Mouse (Mus musculus) hindbrain, postnatal 0 days (tissue): ENCODE measurements at regions not wholly inside any gene's neighbourhood (a gene's known extent, or its start where the extent isn't known, plus 50 kb on each side); places are given as distances from the start of the nearest gene placed in this dataset.

Source experiments
- ATAC-seq: fragments of 200-750 bp; cut with Nextera tagmentation; 2 replicates; pipeline ENCODE4 v1.8.0; 2017; ENCODE audit warnings: mild to moderate bottlenecking, moderate TSS enrichment, moderate library complexity
- DNase-seq: peaks from one replicate; pipeline ENCODE4 v3.0.0-alpha.2; 2015; ENCODE audit warnings: low spot score
- H3K27ac ChIP-seq: fragments of 300-500 bp; sonication (generic); 2 replicates; pipeline ENCODE4 v1.5.1; 2014; ENCODE audit warnings: mild to moderate bottlenecking
- H3K27me3 ChIP-seq: fragments of 300-500 bp; sonication (generic); 2 replicates; pipeline ENCODE4 v1.6.1; 2014; ENCODE audit warnings: low read length, mixed read lengths; ENCODE audit not compliant: insufficient read depth
- H3K36me3 ChIP-seq: fragments of 300-500 bp; sonication (generic); 2 replicates; pipeline ENCODE4 v1.6.1; 2014; ENCODE audit warnings: low read length, mixed read lengths; ENCODE audit not compliant: insufficient read depth
- H3K4me1 ChIP-seq: fragments of 300-500 bp; sonication (generic); 2 replicates; pipeline ENCODE4 v1.6.1; 2014; ENCODE audit warnings: antibody characterized with exemption, low read length, mixed read lengths; ENCODE audit not compliant: insufficient read depth
- H3K4me2 ChIP-seq: fragments of 300-500 bp; sonication (generic); 2 replicates; pipeline ENCODE4 v1.6.1; 2014; ENCODE audit warnings: low read depth, mild to moderate bottlenecking, low read length, moderate library complexity, mixed read lengths
- H3K4me3 ChIP-seq: fragments of 300-500 bp; sonication (generic); 2 replicates; pipeline ENCODE4 v1.5.1; 2014; ENCODE audit warnings: low read length
- H3K9ac ChIP-seq: fragments of 300-500 bp; sonication (generic); replicated peaks from 2 replicates; pipeline ENCODE4 v1.6.1; 2014; ENCODE audit warnings: mild to moderate bottlenecking, low read length, moderate library complexity, mixed read lengths
- H3K9me3 ChIP-seq: fragments of 300-500 bp; sonication (generic); 2 replicates; pipeline ENCODE4 v1.6.1; 2016; ENCODE audit warnings: low read length, mixed read lengths
- CTCF ChIP-seq: IDR thresholded peaks from 2 replicates; pipeline ENCODE4 v1.5.1; 2016; ENCODE audit warnings: antibody characterized with exemption, control low read depth, low read depth
- WGBS: fragments of 180-500 bp; shearing (Covaris S2); extraction: QIAGEN DNeasy Blood & Tissue Kit; methylation state at CpG from one replicate; pipeline ENCODE4 v1.1.7; 2014; 5-methylcytosine and 5-hydroxymethylcytosine counted together

- TF ChIP-seq CTCF, result no peak
- Histone ChIP-seq H3K9ac (no peak overlapping the region), H3K27me3 (no peaks in the 10 kb centered on the region), H3K36me3 (no peaks in the 10 kb centered on the region), H3K9me3 (no peaks in the 10 kb centered on the region), H3K4me1 (no peaks in the 10 kb centered on the region), H3K4me3 (no peak overlapping the region), H3K27ac (no peak overlapping the region), H3K4me2 (no peak overlapping the region)
- WGBS, result 89% methylated on average over 3 of the region's 3 CpGs
- ATAC-seq (no peak), DNase-seq (no peak)
These were observed 50.1 kb upstream of the Cpm start for GRCm38 (mm10) chr10:117579210-117579609.

- H3K9ac ChIP-seq, result no peak overlapping the region
- H3K4me2 ChIP-seq, result no peak overlapping the region
- DNase-seq (no peak), ATAC-seq (no peak)
- H3K4me3 ChIP-seq, result no peak overlapping the region
- no peaks in the 10 kb centered on the region for H3K4me1 ChIP-seq
- TF ChIP-seq CTCF, result no peak
- no peaks in the 10 kb centered on the region for H3K9me3 ChIP-seq
- H3K36me3 ChIP-seq, result no peaks in the 10 kb centered on the region
- H3K27ac ChIP-seq, result no peak overlapping the region
- no peaks in the 10 kb centered on the region for H3K27me3 ChIP-seq
- 87% methylated on average over 4 of the region's 4 CpGs for WGBS
These were observed 50.6 kb upstream of the Cpm start for GRCm38 (mm10) chr10:117578696-117579146.

GRCm38 (mm10) chr10:117577970-117578695, 51.2 kb upstream of the Cpm start:
- no peak for TF ChIP-seq CTCF
- WGBS, result 93% methylated on average over 4 of the region's 4 CpGs
- Histone ChIP-seq H3K9me3 (no peaks in the 10 kb centered on the region), H3K4me3 (no peak overlapping the region), H3K27me3 (no peaks in the 10 kb centered on the region), H3K9ac (no peak overlapping the region), H3K4me2 (no peak overlapping the region), H3K27ac (no peak overlapping the region), H3K4me1 (no peaks in the 10 kb centered on the region), H3K36me3 (no peaks in the 10 kb centered on the region)
- ATAC-seq (no peak), DNase-seq (no peak)

GRCm38 (mm10) chr10:117576881-117577730, 52.2 kb upstream of the Cpm start:
- ATAC-seq (no peak), DNase-seq (no peak)
- H3K9ac ChIP-seq, result no peak overlapping the region
- WGBS, result 88% methylated on average over 8 of the region's 8 CpGs
- H3K4me1 ChIP-seq, result no peaks in the 10 kb centered on the region
- H3K4me2 ChIP-seq, result no peak overlapping the region
- H3K27me3 ChIP-seq, result no peaks in the 10 kb centered on the region
- no peak overlapping the region for H3K27ac ChIP-seq
- no peak for TF ChIP-seq CTCF
- H3K4me3 ChIP-seq, result no peak overlapping the region
- H3K9me3 ChIP-seq, result no peaks in the 10 kb centered on the region
- no peaks in the 10 kb centered on the region for H3K36me3 ChIP-seq

- no peak for ATAC-seq
- 88% methylated on average over 10 of the region's 10 CpGs for WGBS
These were observed 53.0 kb upstream of the Cpm start for GRCm38 (mm10) chr10:117576154-117576859.

GRCm38 (mm10) chr10:117575404-117576153, 53.7 kb upstream of the Cpm start:
- 53% methylated on average over 14 of the region's 14 CpGs for WGBS
- ATAC-seq (no peak), DNase-seq (no peak)
- Histone ChIP-seq H3K4me2 (no peak overlapping the region), H3K9ac (no peak overlapping the region), H3K27ac (no peak overlapping the region), H3K27me3 (no peaks in the 10 kb centered on the region), H3K36me3 (no peaks in the 10 kb centered on the region), H3K4me1 (no peaks in the 10 kb centered on the region), H3K9me3 (no peaks in the 10 kb centered on the region), H3K4me3 (no peak overlapping the region)
- TF ChIP-seq CTCF, result no peak

More at GRCm38 (mm10) chr10:117576154-117576859, 53.0 kb upstream of the Cpm start:
- no peak overlapping the region for H3K4me3 ChIP-seq
- H3K9ac ChIP-seq, result no peak overlapping the region
- H3K27me3 ChIP-seq, result no peaks in the 10 kb centered on the region
- H3K27ac ChIP-seq, result no peak overlapping the region
- no peaks in the 10 kb centered on the region for H3K9me3 ChIP-seq
- H3K4me1 ChIP-seq, result no peaks in the 10 kb centered on the region
- no peak for TF ChIP-seq CTCF
- H3K4me2 ChIP-seq, result no peak overlapping the region
- DNase-seq, result no peak
- no peaks in the 10 kb centered on the region for H3K36me3 ChIP-seq
